Mouse (Mus musculus) retina, postnatal 7 days (tissue): ENCODE results near the gene Mylk4.

ENCODE experiments used
- DNase-seq: peaks from one replicate; pipeline ENCODE4 v3.0.0-alpha.2; 2012; ENCODE audit warnings: low read depth, low spot score

Gene Mylk4

GRCm38 (mm10) chr13:32707894-32708293 is 75.9 kb downstream of the Mylk4 start:
- DNase-seq = peak; percentile 3

DNA sequence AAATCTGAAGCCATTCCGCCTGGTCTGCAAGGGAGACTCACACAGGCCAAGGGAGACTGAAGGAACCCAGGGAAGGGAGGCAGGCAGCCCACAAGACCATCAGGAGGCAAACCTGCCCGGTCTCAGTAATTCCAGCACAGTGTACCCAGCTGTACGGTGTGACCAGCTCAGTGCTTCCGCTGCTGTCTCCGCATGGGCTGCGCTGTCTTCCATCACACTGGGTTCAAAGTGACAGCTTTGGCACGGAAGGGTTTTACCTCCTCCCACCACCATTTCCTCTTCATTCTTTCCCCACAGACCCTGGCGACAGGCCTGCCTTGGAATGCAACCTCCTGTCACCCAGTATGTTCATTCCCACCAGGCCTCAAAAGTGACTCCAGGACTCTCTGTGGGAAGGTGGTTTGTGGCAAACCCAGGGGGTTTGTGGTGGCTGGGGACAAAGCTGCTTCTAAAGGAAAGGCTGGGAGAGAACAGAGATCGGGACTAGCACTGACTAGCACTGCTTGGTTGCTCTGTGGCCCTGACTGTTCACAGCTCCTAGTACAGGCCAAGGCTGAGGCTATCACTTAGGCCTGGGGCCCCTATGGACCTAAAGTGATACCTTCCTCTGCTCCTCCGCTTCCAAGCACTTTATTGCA is 77.0 kb downstream of the Mylk4 start:
- no peak for DNase-seq

DNA sequence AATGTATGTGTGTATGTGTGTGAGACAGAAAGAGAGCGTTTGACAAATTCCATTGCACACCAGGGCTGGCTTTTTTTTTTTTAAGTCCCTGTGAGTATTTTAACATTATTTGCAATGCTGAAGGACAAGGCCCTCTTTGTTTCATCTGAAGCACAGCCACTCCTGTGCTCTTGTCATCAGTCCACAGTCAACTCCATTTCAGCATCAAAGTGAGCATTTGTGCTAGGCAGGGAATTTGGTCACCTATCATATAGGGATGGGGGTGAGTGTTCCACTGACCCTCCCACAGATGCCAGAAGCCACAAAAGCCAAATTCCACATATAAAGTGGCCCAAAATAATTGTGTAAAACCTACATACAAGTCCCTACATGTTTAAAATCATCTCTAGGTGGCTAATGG is 78.4 kb downstream of the Mylk4 start:
- no peak for DNase-seq

- no peak for DNase-seq
Measured at GRCm38 (mm10) chr13:32704911-32705310, 78.8 kb downstream of the Mylk4 start.

DNA sequence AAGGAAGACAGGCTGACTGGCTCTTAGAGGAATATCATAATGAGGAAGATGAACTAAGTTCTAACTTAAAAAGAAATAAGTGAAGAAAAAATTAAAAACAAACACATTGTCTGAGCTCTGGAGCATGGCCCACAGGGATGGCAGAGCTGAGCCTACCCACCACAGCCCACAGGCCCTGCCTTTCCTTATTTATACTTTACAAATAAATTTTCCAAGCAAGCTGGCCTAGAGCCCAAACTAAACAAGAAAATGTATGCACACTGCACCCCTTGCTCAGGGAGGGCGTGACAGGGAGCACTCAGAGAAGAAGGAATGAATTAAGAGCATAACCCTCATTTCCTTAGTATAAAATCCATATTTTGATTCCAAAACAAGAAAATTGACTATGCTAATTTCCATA is 82.2 kb downstream of the Mylk4 start:
- DNase-seq = no peak

GRCm38 (mm10) chr13:32699376-32699775 is 84.4 kb downstream of the Mylk4 start:
- DNase-seq = no peak

DNA sequence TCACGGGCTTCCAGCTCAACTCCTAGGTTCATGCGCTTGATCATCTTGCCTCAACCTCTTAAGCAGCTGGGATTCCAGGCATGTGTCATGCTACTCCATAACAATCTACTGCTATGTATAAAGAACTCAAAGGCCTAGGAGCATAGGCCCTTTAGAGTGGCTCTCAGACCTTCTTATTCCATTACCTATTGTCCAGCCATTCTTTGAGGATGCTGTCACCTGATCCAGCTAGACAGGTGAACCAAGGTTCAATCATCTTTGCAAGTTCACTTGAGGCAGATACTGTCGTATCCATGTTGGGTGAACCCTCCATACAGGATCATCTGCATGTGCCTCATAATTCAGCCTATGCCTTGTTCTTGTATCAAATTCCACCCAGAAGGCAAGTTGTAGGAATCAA is 84.8 kb downstream of the Mylk4 start:
- no peak for DNase-seq

- DNase-seq = no peak
Measured at GRCm38 (mm10) chr13:32693886-32694455, 89.8 kb downstream of the Mylk4 start.

- no peak for DNase-seq
Measured at GRCm38 (mm10) chr13:32692563-32692962, 91.2 kb downstream of the Mylk4 start.

DNA sequence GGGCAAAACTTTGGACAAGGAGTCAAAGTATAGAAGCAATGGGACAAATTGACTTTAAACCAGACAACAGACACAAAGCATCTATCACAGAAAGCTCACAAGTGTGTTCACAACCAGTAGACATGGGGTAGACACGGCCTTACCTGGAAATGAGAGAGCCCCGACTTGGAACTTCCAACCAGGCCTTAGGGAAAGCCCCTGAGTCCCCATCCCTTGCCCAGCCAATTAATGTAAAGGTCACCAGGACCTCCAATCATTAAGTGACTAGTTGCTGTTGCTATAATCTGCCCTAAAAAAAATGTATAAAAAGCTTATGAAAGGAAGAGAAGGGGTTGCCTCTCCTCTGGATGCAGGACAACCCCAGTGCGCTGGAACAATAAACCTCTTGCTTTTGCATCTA is 93.5 kb downstream of the Mylk4 start:
- DNase-seq = no peak

GRCm38 (mm10) chr13:32680868-32681515 is 102.8 kb downstream of the Mylk4 start:
- peak; percentile 53 for DNase-seq

DNA sequence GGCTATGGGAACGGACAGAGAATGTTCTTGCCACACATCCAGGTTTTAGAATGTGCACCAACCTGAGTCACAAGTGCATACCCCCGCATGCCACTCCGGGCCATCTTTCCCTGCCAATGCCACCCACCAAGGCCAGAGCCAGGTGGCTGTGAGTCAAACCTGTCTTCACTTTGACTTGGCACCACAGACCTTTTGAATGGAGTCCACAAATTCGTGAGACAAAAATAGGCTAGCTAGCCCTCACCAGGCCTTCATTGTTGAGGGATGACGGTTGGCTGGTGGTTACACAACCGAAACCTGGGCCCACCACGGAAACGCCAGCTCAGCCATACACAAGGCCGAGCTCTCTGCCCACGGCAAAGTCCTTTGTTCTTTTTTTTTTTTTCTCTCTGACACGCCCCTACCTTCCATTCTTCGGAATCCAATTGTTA is 103.6 kb downstream of the Mylk4 start:
- DNase-seq = no peak

- DNase-seq = no peak
Measured at GRCm38 (mm10) chr13:32678998-32679397, 104.8 kb downstream of the Mylk4 start.

DNA sequence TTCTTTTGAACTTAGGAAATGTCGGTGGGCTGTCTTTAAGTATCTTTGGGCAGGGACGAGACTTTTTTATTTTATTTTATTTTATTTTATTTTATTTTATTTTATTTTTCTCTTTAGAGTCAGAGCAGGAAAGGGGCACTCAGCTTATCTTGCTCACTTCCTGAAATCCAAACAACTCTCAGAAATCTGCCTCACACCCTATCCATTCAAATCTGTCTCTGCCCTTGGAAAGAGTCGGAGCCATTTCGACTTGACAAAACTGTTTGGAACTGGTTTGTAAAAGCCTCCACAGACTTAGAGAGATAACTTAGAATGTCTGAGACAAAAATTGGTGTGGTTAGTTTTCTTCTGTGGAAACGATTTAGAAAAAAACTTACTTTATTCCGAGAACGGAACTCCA is 113.0 kb downstream of the Mylk4 start:
- no peak for DNase-seq

DNA sequence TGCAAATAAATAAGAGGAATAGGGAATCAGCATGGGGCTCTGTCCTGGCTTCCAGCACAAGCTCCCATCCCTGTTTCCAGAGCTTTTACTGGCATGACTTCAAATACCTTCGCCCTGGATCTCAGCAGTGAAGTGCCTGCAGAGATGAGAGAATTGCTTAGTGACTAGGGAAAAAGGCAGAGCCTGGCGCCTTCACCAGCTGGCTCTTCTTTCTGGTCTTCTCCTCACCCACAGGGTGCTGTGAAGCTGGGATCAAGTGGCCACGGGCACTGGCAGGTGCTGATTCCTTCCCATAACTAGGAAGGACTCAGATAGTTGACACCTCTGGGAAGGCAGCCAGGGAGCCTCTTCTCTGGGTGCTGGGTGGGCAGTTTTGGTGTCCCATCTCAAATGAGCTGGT is 115.5 kb downstream of the Mylk4 start:
- DNase-seq = no peak

GRCm38 (mm10) chr13:32667386-32667785 is 116.4 kb downstream of the Mylk4 start:
- DNase-seq = no peak

GRCm38 (mm10) chr13:32662041-32662440 is 121.7 kb downstream of the Mylk4 start:
- no peak for DNase-seq

GRCm38 (mm10) chr13:32660294-32660693 is 123.5 kb downstream of the Mylk4 start:
- DNase-seq = no peak

GRCm38 (mm10) chr13:32659271-32659670 is 124.5 kb downstream of the Mylk4 start:
- DNase-seq = no peak

GRCm38 (mm10) chr13:32657583-32657982 is 126.2 kb downstream of the Mylk4 start:
- no peak for DNase-seq
